Mouse (Mus musculus): Measurements from ENCODE around the gene Tatdn2. TPM values are rescaled to one million over a fixed set of nuclear protein-coding genes. Genes with fewer than 3 reads are reported as not detected.
A peak's percentile ranks its signal among the peaks of the same experiment; 100 is the strongest.

Gene Tatdn2
- total and polyA plus RNA-seq, 3 experiments, result 20.9 to 72.0 (median 33.1) TPM

DNA sequence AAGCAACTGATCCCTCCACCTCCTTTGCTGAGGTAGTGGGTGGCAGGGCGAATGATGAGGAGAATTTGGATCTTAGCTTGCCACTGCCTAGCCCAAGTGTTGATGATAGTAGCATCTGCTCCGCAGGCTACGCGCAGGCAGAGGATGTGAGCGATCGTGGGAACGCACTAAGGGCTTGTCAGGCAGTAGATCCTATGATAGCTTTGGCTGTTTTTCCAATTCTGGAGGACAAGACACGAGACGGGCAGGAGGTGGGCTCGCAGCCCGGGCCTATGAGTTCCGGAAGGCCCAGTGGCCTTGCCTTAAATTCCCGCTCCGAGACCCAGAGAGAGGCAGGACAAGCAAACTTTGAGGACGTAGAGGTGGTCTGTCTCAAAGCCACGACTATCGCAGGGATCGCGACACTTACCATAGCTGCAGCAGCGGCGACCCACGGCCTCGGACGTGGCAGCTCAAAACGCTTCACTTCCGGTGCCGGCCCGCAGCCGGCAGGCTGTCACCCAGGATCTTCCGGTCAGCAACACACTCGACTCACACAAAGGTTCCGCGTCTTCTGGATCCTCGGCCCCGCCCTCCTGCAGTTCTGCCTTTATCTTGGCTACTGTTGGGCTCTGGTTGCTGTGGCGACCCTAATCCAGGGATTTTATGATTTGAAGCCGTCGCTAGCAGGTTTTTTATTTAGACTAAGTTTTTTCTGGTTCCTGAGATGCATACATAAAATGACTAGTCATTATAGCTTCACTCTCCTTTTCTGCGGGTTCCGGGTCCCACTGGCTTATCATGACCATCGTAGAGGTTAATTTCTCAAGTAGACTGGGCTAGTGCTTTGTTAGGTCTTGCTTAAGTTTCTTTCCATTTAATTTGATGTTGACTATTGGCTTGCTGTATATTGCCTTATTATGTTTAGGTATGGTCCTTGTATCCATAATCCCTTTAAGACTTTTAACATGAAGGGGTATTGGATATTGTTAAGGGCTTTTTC, 43.7 kb downstream of the Tatdn2 start, which contains the start of gene Sec13:
Gene Sec13 (minus strand): TSS at position 508 of the 982 bp plus-strand sequence.
- peaks cover 2% of the 10 kb centered on the region for H3K27me3 ChIP-seq (ENCODE audit: insufficient read depth, low read length)
- peaks cover 36% of the 10 kb centered on the region for H3K36me3 ChIP-seq (replicated peaks)
- H3K9me3 ChIP-seq (replicated peaks), result no peaks in the 10 kb centered on the region
- DNase-seq (ENCODE audit: low spot score) (peak; percentile 74), ATAC-seq (ENCODE audit: extremely low read depth, insufficient number of reproducible peaks, low FRiP score, poor library complexity, severe bottlenecking) (peak; percentile 94)
- H3K4me3 ChIP-seq (ENCODE audit: low read depth, low read length), result peak within 1 kb of the TSS; percentile 79
- TF ChIP-seq POLR2AphosphoS5 (IDR thresholded peaks at IDR 0.05; ENCODE audit: insufficient replicate concordance, low read depth, low read length) (no peak), GATA2 (IDR thresholded peaks at IDR 0.05; ENCODE audit: borderline replicate concordance, low read depth, low read length) (no peak), TAL1 (conservative IDR thresholded peaks at IDR 0.05; ENCODE audit: low read depth, low read length) (no peak), CTCF (IDR thresholded peaks at IDR 0.05; ENCODE audit: low read depth, low read length) (no peak), GATA1 (IDR thresholded peaks at IDR 0.05; ENCODE audit: borderline replicate concordance, low read length) (no peak)
- peaks cover 26% of the 10 kb centered on the region for H3K4me1 ChIP-seq (ENCODE audit: insufficient read depth, low read depth, low read length)

- no peak for TF ChIP-seq POLR2AphosphoS5 (IDR thresholded peaks at IDR 0.05; ENCODE audit: insufficient replicate concordance, low read depth, low read length)
- no peak for TF ChIP-seq TAL1 (conservative IDR thresholded peaks at IDR 0.05; ENCODE audit: low read depth, low read length)
- TF ChIP-seq CTCF (IDR thresholded peaks at IDR 0.05; ENCODE audit: low read depth, low read length), result no peak
- TF ChIP-seq GATA1 (IDR thresholded peaks at IDR 0.05; ENCODE audit: borderline replicate concordance, low read length), result no peak
- Histone ChIP-seq H3K4me3 (ENCODE audit: low read depth, low read length) (no peak overlapping the region), H3K4me1 (ENCODE audit: insufficient read depth, low read depth, low read length) (peaks cover 26% of the 10 kb centered on the region), H3K9me3 (replicated peaks) (no peaks in the 10 kb centered on the region), H3K27me3 (ENCODE audit: insufficient read depth, low read length) (peaks cover 2% of the 10 kb centered on the region), H3K36me3 (replicated peaks) (peaks cover 27% of the 10 kb centered on the region)
- no peak for DNase-seq (ENCODE audit: low spot score)
- ATAC-seq (ENCODE audit: extremely low read depth, insufficient number of reproducible peaks, low FRiP score, poor library complexity, severe bottlenecking), result no peak
Observed at GRCm38 (mm10) chr6:113741425-113741824, 44.6 kb downstream of the Tatdn2 start.

- Histone ChIP-seq H3K27me3 (ENCODE audit: insufficient read depth, low read length) (peaks cover 4% of the 10 kb centered on the region), H3K4me1 (ENCODE audit: insufficient read depth, low read depth, low read length) (peaks cover 24% of the 10 kb centered on the region), H3K4me3 (ENCODE audit: low read depth, low read length) (no peak overlapping the region), H3K36me3 (replicated peaks) (peaks cover 19% of the 10 kb centered on the region), H3K9me3 (replicated peaks) (no peaks in the 10 kb centered on the region)
- no peak for DNase-seq (ENCODE audit: low spot score)
- no peak for ATAC-seq (ENCODE audit: extremely low read depth, insufficient number of reproducible peaks, low FRiP score, poor library complexity, severe bottlenecking)
- no peak for TF ChIP-seq TAL1 (conservative IDR thresholded peaks at IDR 0.05; ENCODE audit: low read depth, low read length)
- no peak for TF ChIP-seq POLR2AphosphoS5 (IDR thresholded peaks at IDR 0.05; ENCODE audit: insufficient replicate concordance, low read depth, low read length)
- no peak for TF ChIP-seq GATA1 (IDR thresholded peaks at IDR 0.05; ENCODE audit: borderline replicate concordance, low read length)
- TF ChIP-seq GATA2 (IDR thresholded peaks at IDR 0.05; ENCODE audit: borderline replicate concordance, low read depth, low read length), result no peak
- no peak for TF ChIP-seq CTCF (IDR thresholded peaks at IDR 0.05; ENCODE audit: low read depth, low read length)
Observed at GRCm38 (mm10) chr6:113742321-113742720, 45.5 kb downstream of the Tatdn2 start.

- DNase-seq (ENCODE audit: low spot score), result no peak
- Histone ChIP-seq H3K9me3 (replicated peaks) (no peaks in the 10 kb centered on the region), H3K4me3 (ENCODE audit: low read depth, low read length) (no peak overlapping the region), H3K4me1 (ENCODE audit: insufficient read depth, low read depth, low read length) (peaks cover 24% of the 10 kb centered on the region), H3K36me3 (replicated peaks) (peaks cover 11% of the 10 kb centered on the region), H3K27me3 (ENCODE audit: insufficient read depth, low read length) (peaks cover 5% of the 10 kb centered on the region)
- TF ChIP-seq GATA2 (IDR thresholded peaks at IDR 0.05; ENCODE audit: borderline replicate concordance, low read depth, low read length), result no peak
- no peak for TF ChIP-seq TAL1 (conservative IDR thresholded peaks at IDR 0.05; ENCODE audit: low read depth, low read length)
- TF ChIP-seq GATA1 (IDR thresholded peaks at IDR 0.05; ENCODE audit: borderline replicate concordance, low read length), result no peak
- TF ChIP-seq CTCF (IDR thresholded peaks at IDR 0.05; ENCODE audit: low read depth, low read length), result no peak
- no peak for TF ChIP-seq POLR2AphosphoS5 (IDR thresholded peaks at IDR 0.05; ENCODE audit: insufficient replicate concordance, low read depth, low read length)
- no peak for ATAC-seq (ENCODE audit: extremely low read depth, insufficient number of reproducible peaks, low FRiP score, poor library complexity, severe bottlenecking)
Observed at GRCm38 (mm10) chr6:113743111-113743510, 46.3 kb downstream of the Tatdn2 start.

- Histone ChIP-seq H3K36me3 (replicated peaks) (no peaks in the 10 kb centered on the region), H3K4me3 (ENCODE audit: low read depth, low read length) (no peak overlapping the region), H3K27me3 (ENCODE audit: insufficient read depth, low read length) (peaks cover 11% of the 10 kb centered on the region), H3K9me3 (replicated peaks) (no peaks in the 10 kb centered on the region), H3K4me1 (ENCODE audit: insufficient read depth, low read depth, low read length) (peaks cover 6% of the 10 kb centered on the region)
- TF ChIP-seq CTCF (IDR thresholded peaks at IDR 0.05; ENCODE audit: low read depth, low read length), result no peak
- TF ChIP-seq GATA2 (IDR thresholded peaks at IDR 0.05; ENCODE audit: borderline replicate concordance, low read depth, low read length), result no peak
- no peak for TF ChIP-seq GATA1 (IDR thresholded peaks at IDR 0.05; ENCODE audit: borderline replicate concordance, low read length)
- TF ChIP-seq TAL1 (conservative IDR thresholded peaks at IDR 0.05; ENCODE audit: low read depth, low read length), result no peak
- DNase-seq (ENCODE audit: low spot score), result no peak
- ATAC-seq (ENCODE audit: extremely low read depth, insufficient number of reproducible peaks, low FRiP score, poor library complexity, severe bottlenecking), result no peak
Observed at GRCm38 (mm10) chr6:113745117-113745516, 48.3 kb downstream of the Tatdn2 start.

- Histone ChIP-seq H3K4me1 (ENCODE audit: insufficient read depth, low read depth, low read length) (no peaks in the 10 kb centered on the region), H3K4me3 (ENCODE audit: low read depth, low read length) (no peak overlapping the region), H3K36me3 (replicated peaks) (no peaks in the 10 kb centered on the region), H3K27me3 (ENCODE audit: insufficient read depth, low read length) (peaks cover 19% of the 10 kb centered on the region), H3K9me3 (replicated peaks) (no peaks in the 10 kb centered on the region)
- ATAC-seq (ENCODE audit: extremely low read depth, insufficient number of reproducible peaks, low FRiP score, poor library complexity, severe bottlenecking) (no peak), DNase-seq (ENCODE audit: low spot score) (no peak)
- TF ChIP-seq GATA2 (IDR thresholded peaks at IDR 0.05; ENCODE audit: borderline replicate concordance, low read depth, low read length) (no peak), GATA1 (IDR thresholded peaks at IDR 0.05; ENCODE audit: borderline replicate concordance, low read length) (no peak), CTCF (IDR thresholded peaks at IDR 0.05; ENCODE audit: low read depth, low read length) (no peak), POLR2AphosphoS5 (IDR thresholded peaks at IDR 0.05; ENCODE audit: insufficient replicate concordance, low read depth, low read length) (no peak), TAL1 (conservative IDR thresholded peaks at IDR 0.05; ENCODE audit: low read depth, low read length) (no peak)
Observed at GRCm38 (mm10) chr6:113747284-113747683, 50.4 kb downstream of the Tatdn2 start.

All from G1E (cell line).